Mouse (Mus musculus) hindbrain, embryonic 14.5 days (tissue): Measurements from ENCODE around the gene Phf21b. TPM values are rescaled to one million over a fixed set of nuclear protein-coding genes. Genes with fewer than 3 reads are reported as not detected.
A peak's percentile ranks its signal among the peaks of the same experiment; 100 is the strongest.

Experiments
- ATAC-seq: fragments of 200-750 bp; cut with Nextera tagmentation; 2 replicates; pipeline ENCODE4 v1.8.0; 2017; ENCODE audit warnings: moderate number of reproducible peaks, mild to moderate bottlenecking, moderate TSS enrichment, moderate library complexity; ENCODE audit not compliant: low FRiP score
- DNase-seq: peaks from one replicate; pipeline ENCODE4 v3.0.0-alpha.2; 2015; ENCODE audit warnings: low spot score
- H3K27ac ChIP-seq: fragments of 300-500 bp; sonication (generic); 2 replicates; pipeline ENCODE4 v1.5.1; 2014; ENCODE audit warnings: mild to moderate bottlenecking, moderate library complexity
- H3K27me3 ChIP-seq: fragments of 300-500 bp; sonication (generic); 2 replicates; pipeline ENCODE4 v1.6.1; 2014; ENCODE audit warnings: mild to moderate bottlenecking, low read length, mixed read lengths; ENCODE audit not compliant: control insufficient read depth, insufficient read depth
- H3K36me3 ChIP-seq: fragments of 300-500 bp; sonication (generic); replicated peaks from 2 replicates; pipeline ENCODE4 v1.6.1; 2014; ENCODE audit not compliant: control insufficient read depth, insufficient read depth
- H3K4me1 ChIP-seq: fragments of 300-500 bp; sonication (generic); replicated peaks from 2 replicates; pipeline ENCODE4 v1.6.1; 2014; ENCODE audit warnings: antibody characterized with exemption, low read length, mixed read lengths; ENCODE audit not compliant: control insufficient read depth, insufficient read depth
- H3K4me2 ChIP-seq: fragments of 300-500 bp; sonication (generic); replicated peaks from 2 replicates; pipeline ENCODE4 v1.6.1; 2014; ENCODE audit warnings: mild to moderate bottlenecking, moderate library complexity
- H3K4me3 ChIP-seq: fragments of 300-500 bp; sonication (generic); replicated peaks from 2 replicates; pipeline ENCODE4 v1.5.1; 2014; ENCODE audit warnings: mild to moderate bottlenecking, low read length
- H3K9ac ChIP-seq: fragments of 300-500 bp; sonication (generic); 2 replicates; pipeline ENCODE4 v1.6.1; 2014
- H3K9me3 ChIP-seq: fragments of 300-500 bp; sonication (generic); 2 replicates; pipeline ENCODE4 v1.6.1; 2016; ENCODE audit warnings: low read length; ENCODE audit not compliant: control insufficient read depth
- WGBS: fragments of 180-500 bp; shearing (Covaris S2); extraction: QIAGEN DNeasy Blood & Tissue Kit; methylation state at CpG from one replicate; pipeline ENCODE4 v1.1.7; 2014; 5-methylcytosine and 5-hydroxymethylcytosine counted together
- polyA plus RNA-seq: library from polyadenylated mRNA; unstranded; fragments of >200 nt; fragmentation: Nextera tagmentation; extraction: Ambion mirVana; gene quantifications from 2 replicates; pipeline ENCODE4 v1.2.1, GENCODE M21; 2014

Gene Phf21b
- polyA plus RNA-seq, 1 experiment from 2014 or later: 8.8 TPM

- DNase-seq (no peak), ATAC-seq (no peak)
- Histone ChIP-seq H3K4me1 (no peaks in the 10 kb centered on the region), H3K9me3 (no peaks in the 10 kb centered on the region), H3K36me3 (no peaks in the 10 kb centered on the region), H3K9ac (no peak overlapping the region), H3K4me3 (no peak overlapping the region), H3K27me3 (no peaks in the 10 kb centered on the region), H3K27ac (no peak overlapping the region), H3K4me2 (no peak overlapping the region)
- WGBS: 84% methylated on average over 4 of the region's 4 CpGs
Observed at GRCm38 (mm10) chr15:84873867-84874266, 18.0 kb upstream of the Phf21b start.

DNA sequence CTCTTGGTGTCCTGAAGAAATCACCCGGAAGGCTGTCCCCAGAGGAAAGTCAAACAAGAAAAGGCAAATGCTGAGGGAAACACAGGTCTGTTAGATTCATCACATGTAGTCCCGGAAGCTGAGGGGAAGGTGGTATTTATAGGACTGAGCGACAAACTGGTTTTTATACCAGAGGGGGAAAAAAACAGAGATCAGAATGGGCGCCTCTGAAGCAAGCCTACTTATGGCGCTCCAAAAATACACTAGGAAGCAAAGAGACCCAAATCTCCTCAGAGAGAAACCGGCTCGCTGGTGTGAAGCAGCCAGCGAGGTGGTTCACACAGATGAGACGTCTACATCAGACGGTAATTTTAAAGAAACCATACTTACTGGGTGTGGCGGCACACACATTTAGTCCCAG is 17.2 kb upstream of the Phf21b start:
- H3K4me1 ChIP-seq: no peaks in the 10 kb centered on the region
- no peak overlapping the region for H3K27ac ChIP-seq
- ATAC-seq: no peak
- H3K4me2 ChIP-seq: no peak overlapping the region
- no peak overlapping the region for H3K4me3 ChIP-seq
- no peak for DNase-seq
- no peak overlapping the region for H3K9ac ChIP-seq
- H3K9me3 ChIP-seq: no peaks in the 10 kb centered on the region
- H3K27me3 ChIP-seq: no peaks in the 10 kb centered on the region
- H3K36me3 ChIP-seq: no peaks in the 10 kb centered on the region
- WGBS: 87% methylated on average over 11 of the region's 11 CpGs

DNA sequence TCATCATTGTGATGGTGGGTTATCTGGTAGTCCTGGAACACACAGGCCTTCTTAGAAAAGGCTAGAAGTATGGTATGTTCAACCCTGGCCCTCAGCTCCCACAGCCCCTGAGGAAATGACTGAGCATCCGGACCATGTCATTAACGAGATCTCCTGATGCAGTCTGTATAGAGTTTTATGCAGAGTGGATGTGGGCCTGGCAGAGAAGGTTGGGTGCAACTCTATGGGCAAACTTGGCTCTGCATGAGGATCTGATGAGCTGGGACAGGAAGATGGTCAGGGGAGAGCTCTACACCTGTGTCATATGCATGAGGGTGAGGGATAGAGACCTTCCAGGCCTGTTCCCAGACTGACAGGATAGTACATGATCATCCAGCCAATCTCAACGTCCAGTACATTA is 16.0 kb upstream of the Phf21b start:
- Histone ChIP-seq H3K27ac (no peak overlapping the region), H3K4me3 (no peak overlapping the region), H3K4me2 (no peak overlapping the region), H3K36me3 (no peaks in the 10 kb centered on the region), H3K4me1 (no peaks in the 10 kb centered on the region), H3K9me3 (no peaks in the 10 kb centered on the region), H3K9ac (no peak overlapping the region), H3K27me3 (no peaks in the 10 kb centered on the region)
- no peak for ATAC-seq
- 90% methylated on average over 3 of the region's 3 CpGs for whole genome bisulfite sequencing
- DNase-seq: no peak

GRCm38 (mm10) chr15:84861911-84862310 is 6.1 kb upstream of the Phf21b start:
- Histone ChIP-seq H3K27me3 (no peaks in the 10 kb centered on the region), H3K9ac (no peak overlapping the region), H3K4me1 (peaks cover 6% of the 10 kb centered on the region; the same call in 1 of the 2 replicates), H3K9me3 (no peaks in the 10 kb centered on the region), H3K4me2 (no peak overlapping the region), H3K36me3 (no peaks in the 10 kb centered on the region), H3K27ac (no peak overlapping the region), H3K4me3 (no peak overlapping the region)
- ATAC-seq (no peak), DNase-seq (no peak)
- WGBS: 93% methylated on average over 8 of the region's 8 CpGs

DNA sequence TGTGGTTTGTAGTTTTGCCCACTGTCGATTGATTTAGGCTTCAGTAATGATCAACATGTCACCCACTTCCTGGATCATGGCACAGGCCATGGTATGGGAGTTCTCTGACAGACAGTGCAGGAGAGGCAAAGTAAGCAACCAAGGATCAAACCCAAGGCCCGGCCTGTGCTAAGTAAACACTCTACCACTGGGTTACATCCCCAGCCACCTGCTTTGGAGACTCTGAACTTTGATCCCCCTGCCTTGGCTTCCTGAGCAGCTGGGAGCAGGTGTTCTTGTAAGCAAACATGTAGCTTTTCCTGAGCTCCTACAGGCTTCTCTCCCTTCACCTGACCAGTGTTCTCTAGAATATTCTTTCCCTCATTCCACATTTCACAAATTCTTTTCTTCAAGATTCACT is 1.8 kb upstream of the Phf21b start:
- no peak overlapping the region for H3K4me3 ChIP-seq
- H3K4me2 ChIP-seq: no peak overlapping the region
- no peak overlapping the region for H3K9ac ChIP-seq
- H3K27ac ChIP-seq: no peak overlapping the region
- no peak for ATAC-seq
- H3K4me1 ChIP-seq: peaks cover 14% of the 10 kb centered on the region; the same call in 1 of the 2 replicates
- H3K27me3 ChIP-seq: no peaks in the 10 kb centered on the region
- H3K36me3 ChIP-seq: no peaks in the 10 kb centered on the region
- no peak for DNase-seq
- H3K9me3 ChIP-seq: no peaks in the 10 kb centered on the region
- WGBS: 95% methylated on average over 2 of the region's 2 CpGs

- H3K4me1 ChIP-seq: peaks cover 33% of the 10 kb centered on the region
- WGBS: under 1% methylated on average over 84 of the region's 88 CpGs
- ATAC-seq (peak; percentile 33; the same call in 1 of the 2 replicates), DNase-seq (peak; percentile 68)
- H3K4me2 ChIP-seq: peak overlapping the region; percentile 96
- H3K36me3 ChIP-seq: no peaks in the 10 kb centered on the region
- H3K27me3 ChIP-seq: no peaks in the 10 kb centered on the region
- peak overlapping the region; percentile 96 for H3K27ac ChIP-seq
- H3K9ac ChIP-seq: peak overlapping the region; percentile 88
- H3K4me3 ChIP-seq: peak overlapping the region; percentile 76
- H3K9me3 ChIP-seq: no peaks in the 10 kb centered on the region
Observed at GRCm38 (mm10) chr15:84854921-84855901, 638 bp downstream of the Phf21b start.

- H3K9ac ChIP-seq: peak overlapping the region; percentile 88
- peaks cover 37% of the 10 kb centered on the region for H3K4me1 ChIP-seq
- H3K4me3 ChIP-seq: peak overlapping the region; percentile 76
- H3K9me3 ChIP-seq: no peaks in the 10 kb centered on the region
- H3K27me3 ChIP-seq: no peaks in the 10 kb centered on the region
- DNase-seq (no peak), ATAC-seq (peak; percentile 7; the same call in 1 of the 2 replicates)
- H3K27ac ChIP-seq: peak overlapping the region; percentile 96
- peak overlapping the region; percentile 96 for H3K4me2 ChIP-seq
- under 1% methylated on average over 49 of the region's 49 CpGs for WGBS
- H3K36me3 ChIP-seq: no peaks in the 10 kb centered on the region
Observed at GRCm38 (mm10) chr15:84854171-84854811, 1.6 kb downstream of the Phf21b start.

- H3K36me3 ChIP-seq: no peaks in the 10 kb centered on the region
- H3K4me1 ChIP-seq: peaks cover 37% of the 10 kb centered on the region
- peak overlapping the region; percentile 96 for H3K4me2 ChIP-seq
- WGBS: under 1% methylated on average over 82 of the region's 84 CpGs
- H3K9ac ChIP-seq: peak overlapping the region; percentile 88
- no peaks in the 10 kb centered on the region for H3K27me3 ChIP-seq
- DNase-seq (peak; percentile 78), ATAC-seq (peak; percentile 77)
- peak overlapping the region; percentile 96 for H3K27ac ChIP-seq
- H3K4me3 ChIP-seq: peak overlapping the region; percentile 76
- H3K9me3 ChIP-seq: no peaks in the 10 kb centered on the region
Observed at GRCm38 (mm10) chr15:84853261-84854137, 2.4 kb downstream of the Phf21b start.
